Mouse (Mus musculus) layer of hippocampus, adult 18-20 months (tissue): ENCODE results near the gene Myo9a. TPM values are rescaled to one million over a fixed set of nuclear protein-coding genes. Genes with fewer than 3 reads are reported as not detected.

Source experiments
- total RNA-seq, 2 experiments: library from RNA; stranded (reverse); gene quantifications; 2 replicates each; pipeline ENCODE4 v1.2.3; 2021

Myo9a gene
- total RNA-seq, 2 experiments from 2014 or later, result 58.2 to 65.6 TPM

Other genes with a start within 250 kb of the Myo9a start
- 10 to 100 TPM; 54.7 to 62.1 TPM for gene Hexa, start 211.4 kb upstream of the Myo9a start, total RNA-seq
- gene Tmem202, start 211.0 kb upstream of the Myo9a start, total RNA-seq, result 1 to 10 TPM; 3.0 to 3.6 TPM
- gene Celf6, start 173.0 kb upstream of the Myo9a start, total RNA-seq, result 10 to 100 TPM; 29.7 to 33.2 TPM
- 100 to 1,000 TPM; 115 to 120 TPM for gene Parp6, start 133.6 kb upstream of the Myo9a start, total RNA-seq
- gene Pkm, start 94.5 kb upstream of the Myo9a start, total RNA-seq, result 1,000 to 10,000 TPM; 1,476 to 1,478 TPM
- 1 to 10 TPM; 5.3 to 5.8 TPM for gene Gramd2, start 70.8 kb upstream of the Myo9a start, total RNA-seq
- 10 to 100 TPM; 10.1 to 14.3 TPM for gene Senp8, start 186 bp upstream of the Myo9a start, total RNA-seq
- not detected for gene Nr2e3, start 209.8 kb downstream of the Myo9a start, total RNA-seq